Mouse (Mus musculus): ENCODE measurements around the gene Spag4.
"Not testable (repeated sequence)": the region's sequence is repeated elsewhere in the genome, so short reads cannot be mapped to it uniquely, and the experiment has no call there.

The Spag4 gene

GRCm38 (mm10) chr2:156110627-156111357, 45.8 kb downstream of the Spag4 start:
- DNase-seq (ENCODE audit: low spot score) = peak; percentile 6

GRCm38 (mm10) chr2:156111358-156112079, 46.5 kb downstream of the Spag4 start, which contains the start of the genes Cpne1 and Rbm12:
Gene Cpne1 (minus strand): TSS chr2:156111965.
Gene Rbm12 (minus strand): TSS chr2:156111978.
- peak; percentile 93 for DNase-seq (ENCODE audit: low spot score)

GRCm38 (mm10) chr2:156112080-156112423, 47.1 kb downstream of the Spag4 start:
- not testable (repeated sequence) for DNase-seq (ENCODE audit: low spot score)

GRCm38 (mm10) chr2:156119566-156119965, 54.6 kb downstream of the Spag4 start:
- no peak for DNase-seq (ENCODE audit: low spot score)
